Mouse (Mus musculus) heart, embryonic 11.5 days (tissue): ENCODE results near the gene Hes6. TPM values are rescaled to one million over a fixed set of nuclear protein-coding genes. Genes with fewer than 3 reads are reported as not detected.

Experiments used
- ATAC-seq: fragments of 200-750 bp; cut with Nextera tagmentation; replicated peaks from 2 replicates; pipeline ENCODE4 v1.8.0; 2017; ENCODE audit warnings: moderate library complexity; ENCODE audit not compliant: insufficient number of reproducible peaks, low FRiP score, low TSS enrichment
- H3K27ac ChIP-seq: fragments of 300-500 bp; sonication (generic); 2 replicates; pipeline ENCODE4 v1.5.1; 2014; ENCODE audit warnings: mild to moderate bottlenecking, low read depth, low read length
- H3K27me3 ChIP-seq: fragments of 300-500 bp; sonication (generic); 2 replicates; pipeline ENCODE4 v1.6.1; 2014; ENCODE audit warnings: mild to moderate bottlenecking, low read length, mixed read lengths; ENCODE audit not compliant: control insufficient read depth, insufficient read depth
- H3K36me3 ChIP-seq: fragments of 300-500 bp; sonication (generic); 2 replicates; pipeline ENCODE4 v1.6.1; 2014; ENCODE audit warnings: mild to moderate bottlenecking, low read length, moderate library complexity, mixed read lengths; ENCODE audit not compliant: control insufficient read depth, insufficient read depth
- H3K4me1 ChIP-seq: fragments of 300-500 bp; sonication (generic); 2 replicates; pipeline ENCODE4 v1.6.1; 2014; ENCODE audit warnings: low read length; ENCODE audit not compliant: control insufficient read depth, insufficient read depth
- H3K4me2 ChIP-seq: fragments of 300-500 bp; sonication (generic); 2 replicates; pipeline ENCODE4 v1.6.1; 2014; ENCODE audit warnings: mild to moderate bottlenecking, moderate library complexity
- H3K4me3 ChIP-seq: fragments of 300-500 bp; sonication (generic); 2 replicates; pipeline ENCODE4 v1.5.1; 2014; ENCODE audit warnings: low read depth, low read length
- H3K9ac ChIP-seq: fragments of 300-500 bp; sonication (generic); 2 replicates; pipeline ENCODE4 v1.6.1; 2014; ENCODE audit warnings: mild to moderate bottlenecking, low read depth, low read length, moderate library complexity
- H3K9me3 ChIP-seq: fragments of 300-500 bp; sonication (generic); replicated peaks from 2 replicates; pipeline ENCODE4 v1.6.1; 2016; ENCODE audit warnings: low read length; ENCODE audit not compliant: control insufficient read depth
- WGBS: fragments of 180-500 bp; shearing (Covaris S2); extraction: QIAGEN DNeasy Blood & Tissue Kit; methylation state at CpG from one replicate; pipeline ENCODE4 v1.1.7; 2014; ENCODE audit not compliant: insufficient replicate concordance; 5-methylcytosine and 5-hydroxymethylcytosine counted together
- polyA plus RNA-seq: library from polyadenylated mRNA; unstranded; fragments of >200 nt; fragmentation: Nextera tagmentation; extraction: Ambion mirVana; gene quantifications from 2 replicates; pipeline ENCODE4 v1.2.1, GENCODE M21; 2014

Gene Hes6
- polyA plus RNA-seq, 1 experiment from 2014 or later: 55.2 TPM

- Histone ChIP-seq H3K4me1 (peaks cover 27% of the 10 kb centered on the region), H3K27ac (no peak overlapping the region), H3K36me3 (peaks cover 9% of the 10 kb centered on the region), H3K9ac (no peak overlapping the region), H3K4me2 (no peak overlapping the region), H3K27me3 (no peaks in the 10 kb centered on the region), H3K9me3 (peaks cover 3% of the 10 kb centered on the region; the same call in 1 of the 2 replicates), H3K4me3 (no peak overlapping the region)
- 68% methylated on average over 8 of the region's 8 CpGs for WGBS
- ATAC-seq: no peak
Observed at GRCm38 (mm10) chr1:91446060-91446459, 32.2 kb upstream of the Hes6 start.

GRCm38 (mm10) chr1:91444841-91445830, 31.3 kb upstream of the Hes6 start:
- Histone ChIP-seq H3K36me3 (peaks cover 9% of the 10 kb centered on the region), H3K9ac (no peak overlapping the region)

GRCm38 (mm10) chr1:91442350-91442990, 28.6 kb upstream of the Hes6 start:
- Histone ChIP-seq H3K4me1 (peaks cover 4% of the 10 kb centered on the region), H3K27me3 (no peaks in the 10 kb centered on the region), H3K36me3 (peaks cover 10% of the 10 kb centered on the region), H3K4me3 (no peak overlapping the region), H3K4me2 (no peak overlapping the region), H3K9me3 (peaks cover 2% of the 10 kb centered on the region; the same call in 1 of the 2 replicates), H3K27ac (no peak overlapping the region), H3K9ac (no peak overlapping the region)
- no peak for ATAC-seq
- 82% methylated on average over 6 of the region's 7 CpGs for WGBS

More at GRCm38 (mm10) chr1:91444841-91445830, 31.3 kb upstream of the Hes6 start:
- WGBS: 86% methylated on average over 17 of the region's 17 CpGs
- no peaks in the 10 kb centered on the region for H3K27me3 ChIP-seq
- ATAC-seq: no peak
- H3K9me3 ChIP-seq: peaks cover 3% of the 10 kb centered on the region; the same call in 1 of the 2 replicates
- H3K27ac ChIP-seq: no peak overlapping the region
- H3K4me3 ChIP-seq: no peak overlapping the region
- H3K4me1 ChIP-seq: peaks cover 19% of the 10 kb centered on the region
- no peak overlapping the region for H3K4me2 ChIP-seq

- Histone ChIP-seq H3K4me2 (no peak overlapping the region), H3K36me3 (peaks cover 6% of the 10 kb centered on the region), H3K27me3 (no peaks in the 10 kb centered on the region), H3K4me1 (peaks cover 4% of the 10 kb centered on the region), H3K9ac (no peak overlapping the region), H3K9me3 (no peaks in the 10 kb centered on the region), H3K27ac (no peak overlapping the region), H3K4me3 (no peak overlapping the region)
- no peak for ATAC-seq
- WGBS: 90% methylated on average over 3 of the region's 3 CpGs
Observed at GRCm38 (mm10) chr1:91441855-91442254, 28.0 kb upstream of the Hes6 start.

- Histone ChIP-seq H3K9me3 (no peaks in the 10 kb centered on the region), H3K9ac (no peak overlapping the region), H3K4me2 (no peak overlapping the region), H3K36me3 (peaks cover 3% of the 10 kb centered on the region; the same call in 1 of the 2 replicates), H3K27ac (no peak overlapping the region), H3K4me1 (peaks cover 14% of the 10 kb centered on the region; the same call in 1 of the 2 replicates), H3K4me3 (no peak overlapping the region), H3K27me3 (no peaks in the 10 kb centered on the region)
- 80% methylated on average over 8 of the region's 8 CpGs for WGBS
- no peak for ATAC-seq
Observed at GRCm38 (mm10) chr1:91439776-91440175, 25.9 kb upstream of the Hes6 start.

- no peak overlapping the region for H3K9ac ChIP-seq
- H3K36me3 ChIP-seq: peaks cover 3% of the 10 kb centered on the region; the same call in 1 of the 2 replicates
- H3K4me3 ChIP-seq: no peak overlapping the region
- no peak for ATAC-seq
- H3K9me3 ChIP-seq: no peaks in the 10 kb centered on the region
- H3K4me2 ChIP-seq: no peak overlapping the region
- H3K27me3 ChIP-seq: no peaks in the 10 kb centered on the region
- peaks cover 14% of the 10 kb centered on the region; the same call in 1 of the 2 replicates for H3K4me1 ChIP-seq
- no peak overlapping the region for H3K27ac ChIP-seq
- WGBS: 91% methylated on average over 7 of the region's 7 CpGs
Observed at GRCm38 (mm10) chr1:91437573-91437972, 23.7 kb upstream of the Hes6 start.

GRCm38 (mm10) chr1:91437083-91437400, 23.2 kb upstream of the Hes6 start:
- Histone ChIP-seq H3K4me2 (no peak overlapping the region), H3K27ac (no peak overlapping the region; the same call in 1 of the 2 replicates), H3K27me3 (no peaks in the 10 kb centered on the region), H3K9ac (no peak overlapping the region), H3K9me3 (no peaks in the 10 kb centered on the region), H3K4me1 (peaks cover 14% of the 10 kb centered on the region; the same call in 1 of the 2 replicates), H3K36me3 (0 out of 2 replicates have a peak, but pooled peaks cover 3% of the 10 kb centered on the region), H3K4me3 (no peak overlapping the region)
- WGBS: 89% methylated on average over 3 of the region's 3 CpGs
- ATAC-seq: no peak

- Histone ChIP-seq H3K9me3 (no peaks in the 10 kb centered on the region), H3K4me2 (no peak overlapping the region), H3K4me1 (peaks cover 14% of the 10 kb centered on the region; the same call in 1 of the 2 replicates), H3K27me3 (no peaks in the 10 kb centered on the region), H3K4me3 (no peak overlapping the region), H3K36me3 (0 out of 2 replicates have a peak, but pooled peaks cover 3% of the 10 kb centered on the region), H3K9ac (no peak overlapping the region), H3K27ac (peak overlapping the region; percentile 63; the same call in 1 of the 2 replicates)
- WGBS: 72% methylated on average over 6 of the region's 6 CpGs
- ATAC-seq: 0 out of 2 replicates have a peak, but pooled peaks have one; percentile 40
Observed at GRCm38 (mm10) chr1:91436380-91437082, 22.7 kb upstream of the Hes6 start.
